Mouse (Mus musculus): ENCODE results near the gene Tsc22d2. TPM values are rescaled to one million over a fixed set of nuclear protein-coding genes. Genes with fewer than 3 reads are reported as not detected.

Tsc22d2 gene
- polyA plus RNA-seq, 1 experiment from 2014 or later: 19.3 TPM

- no peak for ATAC-seq (ENCODE audit: insufficient number of reproducible peaks, insufficient read depth, low FRiP score, low TSS enrichment)
- Histone ChIP-seq H3K4me1 (no peaks in the 10 kb centered on the region), H3K36me3 (no peaks in the 10 kb centered on the region), H3K4me2 (replicated peaks) (no peak overlapping the region), H3K4me3 (no peak overlapping the region), H3K9me3 (no peaks in the 10 kb centered on the region), H3K9ac (no peak overlapping the region), H3K27me3 (no peaks in the 10 kb centered on the region), H3K27ac (no peak overlapping the region)
- WGBS: 79% methylated on average over 2 of the region's 2 CpGs
Measured at GRCm38 (mm10) chr3:58501961-58502360, 87.4 kb downstream of the Tsc22d2 start.

- no peaks in the 10 kb centered on the region for H3K27me3 ChIP-seq
- no peak overlapping the region for H3K4me3 ChIP-seq
- 55% methylated on average over 3 of the region's 3 CpGs for WGBS
- no peak overlapping the region for H3K9ac ChIP-seq
- no peaks in the 10 kb centered on the region for H3K36me3 ChIP-seq
- H3K4me1 ChIP-seq: no peaks in the 10 kb centered on the region
- H3K27ac ChIP-seq: no peak overlapping the region
- no peak for ATAC-seq (ENCODE audit: insufficient number of reproducible peaks, insufficient read depth, low FRiP score, low TSS enrichment)
- no peak overlapping the region for H3K4me2 ChIP-seq (replicated peaks)
- no peaks in the 10 kb centered on the region for H3K9me3 ChIP-seq
Measured at GRCm38 (mm10) chr3:58503720-58504333, 89.3 kb downstream of the Tsc22d2 start.

DNA sequence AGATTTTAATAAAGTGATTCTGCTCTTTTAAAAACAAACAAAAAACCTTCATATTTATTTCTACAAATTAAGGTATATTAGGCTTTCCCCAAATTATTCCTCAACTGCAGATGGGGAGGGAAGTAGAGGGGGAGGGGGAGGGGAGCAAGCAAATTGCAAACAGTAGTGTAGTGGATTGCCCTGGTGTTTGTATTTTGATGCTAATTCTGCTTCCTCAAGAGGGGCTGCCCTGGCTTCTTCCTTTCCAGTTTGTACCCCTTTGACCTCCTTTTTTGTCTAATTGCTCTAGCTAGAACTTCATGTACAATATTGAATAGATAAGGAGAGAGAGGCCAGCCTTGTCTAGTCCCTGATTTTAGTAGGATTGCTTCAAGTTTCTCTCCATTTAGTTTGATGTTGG is 90.2 kb downstream of the Tsc22d2 start:
- H3K27ac ChIP-seq: no peak overlapping the region
- no peaks in the 10 kb centered on the region for H3K9me3 ChIP-seq
- no peaks in the 10 kb centered on the region for H3K27me3 ChIP-seq
- H3K4me2 ChIP-seq (replicated peaks): no peak overlapping the region
- no peak overlapping the region for H3K9ac ChIP-seq
- no peaks in the 10 kb centered on the region for H3K4me1 ChIP-seq
- no peak overlapping the region for H3K4me3 ChIP-seq
- H3K36me3 ChIP-seq: no peaks in the 10 kb centered on the region
- ATAC-seq (ENCODE audit: insufficient number of reproducible peaks, insufficient read depth, low FRiP score, low TSS enrichment): no peak

DNA sequence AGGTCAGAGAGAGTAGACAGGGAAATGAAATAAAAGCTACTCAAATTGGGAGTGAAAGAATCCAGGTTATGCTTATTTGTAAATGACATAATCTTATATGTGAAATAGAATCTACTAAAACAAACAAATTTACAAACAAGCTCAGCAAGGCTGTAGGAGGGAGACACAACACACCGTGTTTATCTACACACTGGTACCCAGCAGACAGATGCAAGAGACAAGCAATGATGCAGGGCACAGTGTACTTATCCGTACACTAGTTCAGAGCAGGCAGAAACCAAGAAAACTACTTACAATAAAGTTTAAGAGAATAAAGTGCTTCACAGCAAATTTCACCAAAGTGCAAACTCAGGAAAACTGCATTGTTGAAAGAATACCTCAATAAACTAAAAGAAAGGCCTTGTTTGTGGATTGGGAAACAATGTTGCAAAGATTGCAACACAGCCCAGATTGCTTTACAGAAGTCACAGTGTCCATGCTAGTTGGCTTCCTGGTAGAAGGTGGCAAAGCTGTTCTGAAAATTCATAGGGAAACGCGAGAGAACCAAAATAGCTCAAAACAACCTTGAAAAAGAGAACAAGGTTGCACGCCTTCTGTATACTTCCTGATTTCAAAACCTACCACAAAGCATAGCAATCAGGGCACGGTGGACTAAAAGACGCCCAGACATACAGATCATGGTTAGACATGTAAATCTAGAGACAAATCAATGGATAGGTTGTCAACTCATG is 93.7 kb downstream of the Tsc22d2 start:
- Histone ChIP-seq H3K27ac (no peak overlapping the region), H3K4me3 (no peak overlapping the region), H3K36me3 (no peaks in the 10 kb centered on the region), H3K4me2 (replicated peaks) (no peak overlapping the region), H3K9me3 (no peaks in the 10 kb centered on the region), H3K9ac (no peak overlapping the region), H3K27me3 (no peaks in the 10 kb centered on the region), H3K4me1 (no peaks in the 10 kb centered on the region)
- WGBS: 84% methylated on average over 7 of the region's 7 CpGs
- ATAC-seq (ENCODE audit: insufficient number of reproducible peaks, insufficient read depth, low FRiP score, low TSS enrichment): no peak

DNA sequence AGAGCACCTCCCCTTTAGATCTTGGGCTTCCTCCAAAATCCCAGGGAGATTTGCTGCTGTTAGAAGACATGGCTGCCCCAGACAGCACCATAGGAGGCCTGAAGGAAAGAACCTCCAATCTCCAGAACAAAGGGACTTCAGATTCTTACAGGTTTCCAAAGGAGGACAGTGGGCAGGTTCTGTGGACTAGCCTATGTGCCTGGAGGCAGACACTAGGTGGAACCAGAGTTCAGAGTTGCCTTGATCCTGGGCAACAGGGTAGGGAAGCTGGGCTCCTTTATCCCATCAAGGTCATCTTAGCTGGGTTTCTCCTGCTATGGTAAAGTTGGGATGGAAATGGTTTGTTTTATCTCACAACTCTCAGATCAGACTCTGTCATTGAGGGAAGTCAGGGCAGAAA is 97.1 kb downstream of the Tsc22d2 start:
- H3K4me3 ChIP-seq: no peak overlapping the region
- H3K27me3 ChIP-seq: no peaks in the 10 kb centered on the region
- ATAC-seq (ENCODE audit: insufficient number of reproducible peaks, insufficient read depth, low FRiP score, low TSS enrichment): no peak
- H3K9me3 ChIP-seq: no peaks in the 10 kb centered on the region
- no peak overlapping the region for H3K9ac ChIP-seq
- no peaks in the 10 kb centered on the region for H3K4me1 ChIP-seq
- H3K36me3 ChIP-seq: no peaks in the 10 kb centered on the region
- no peak overlapping the region for H3K4me2 ChIP-seq (replicated peaks)
- no peak overlapping the region for H3K27ac ChIP-seq

DNA sequence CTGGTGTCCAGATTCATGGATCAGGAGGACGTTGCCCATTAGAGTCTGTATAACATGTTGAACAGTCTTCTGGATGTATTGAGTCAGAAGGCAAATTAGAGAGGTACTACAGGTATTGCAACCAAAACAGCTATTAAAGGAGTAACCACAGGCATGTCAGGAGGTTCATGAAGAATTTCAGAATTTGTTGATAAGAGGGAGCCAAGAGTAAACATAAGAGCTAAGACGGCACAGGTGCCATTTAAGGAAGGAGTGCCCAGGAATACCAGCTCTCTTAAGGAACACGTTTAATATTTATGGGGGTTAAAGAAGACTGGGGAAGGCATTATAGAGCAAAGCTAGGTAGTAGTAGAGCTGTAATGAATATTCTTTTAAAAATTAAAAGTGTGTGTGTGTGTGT is 98.2 kb downstream of the Tsc22d2 start:
- Histone ChIP-seq H3K4me1 (no peaks in the 10 kb centered on the region), H3K36me3 (no peaks in the 10 kb centered on the region), H3K9me3 (no peaks in the 10 kb centered on the region), H3K27ac (no peak overlapping the region), H3K4me3 (no peak overlapping the region), H3K9ac (no peak overlapping the region), H3K4me2 (replicated peaks) (no peak overlapping the region), H3K27me3 (no peaks in the 10 kb centered on the region)
- ATAC-seq (ENCODE audit: insufficient number of reproducible peaks, insufficient read depth, low FRiP score, low TSS enrichment): no peak
- WGBS: 82% methylated on average over 3 of the region's 3 CpGs

DNA sequence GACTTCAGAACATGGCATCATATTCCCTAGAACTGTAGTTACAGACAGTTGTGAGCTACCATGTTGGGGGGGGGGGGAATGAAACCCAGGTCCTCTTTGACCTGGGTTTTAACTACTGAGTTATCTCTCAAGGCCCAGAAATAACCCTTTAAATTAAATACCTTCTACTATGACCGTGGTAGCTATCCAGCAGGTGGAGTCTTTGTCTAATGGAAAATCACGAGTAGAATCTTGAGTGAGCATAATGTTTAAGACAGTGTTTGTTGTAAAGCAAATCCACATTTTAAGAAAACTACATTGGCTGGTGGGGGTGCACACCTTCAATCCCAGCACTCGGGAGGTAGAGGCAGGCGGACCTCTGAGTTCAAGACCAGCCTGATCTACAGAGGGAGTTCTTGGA is 99.0 kb downstream of the Tsc22d2 start:
- no peaks in the 10 kb centered on the region for H3K27me3 ChIP-seq
- H3K4me2 ChIP-seq (replicated peaks): no peak overlapping the region
- H3K36me3 ChIP-seq: no peaks in the 10 kb centered on the region
- H3K4me1 ChIP-seq: no peaks in the 10 kb centered on the region
- 81% methylated on average over 4 of the region's 4 CpGs for WGBS
- ATAC-seq (ENCODE audit: insufficient number of reproducible peaks, insufficient read depth, low FRiP score, low TSS enrichment): no peak
- no peak overlapping the region for H3K27ac ChIP-seq
- H3K4me3 ChIP-seq: no peak overlapping the region
- no peaks in the 10 kb centered on the region for H3K9me3 ChIP-seq
- no peak overlapping the region for H3K9ac ChIP-seq

GRCm38 (mm10) chr3:58515947-58516601 is 101.6 kb downstream of the Tsc22d2 start:
- H3K9ac ChIP-seq: no peak overlapping the region
- WGBS: 62% methylated on average over 1 of the region's 1 CpGs
- no peak overlapping the region for H3K4me2 ChIP-seq (replicated peaks)
- no peak overlapping the region for H3K27ac ChIP-seq
- H3K4me1 ChIP-seq: no peaks in the 10 kb centered on the region
- no peak overlapping the region for H3K4me3 ChIP-seq
- H3K36me3 ChIP-seq: peaks cover 4% of the 10 kb centered on the region
- H3K27me3 ChIP-seq: no peaks in the 10 kb centered on the region
- ATAC-seq (ENCODE audit: insufficient number of reproducible peaks, insufficient read depth, low FRiP score, low TSS enrichment): no peak
- H3K9me3 ChIP-seq: no peaks in the 10 kb centered on the region

Other genes starting within 250 kb of the Tsc22d2 start
- gene Eif2a, start 111.1 kb downstream of the Tsc22d2 start, polyA plus RNA-seq (2016; fragmentation: Nextera tagmentation; extraction: Ambion mirVana): 56.4 and 57.4 TPM in 2 replicates
- 147 and 157 TPM in 2 replicates for gene Serp1, start 111.2 kb downstream of the Tsc22d2 start, polyA plus RNA-seq (2016; fragmentation: Nextera tagmentation; extraction: Ambion mirVana)
- 15.4 and 18.1 TPM in 2 replicates for gene Selenot, start 161.9 kb downstream of the Tsc22d2 start, polyA plus RNA-seq (2016; fragmentation: Nextera tagmentation; extraction: Ambion mirVana)
- not detected in 2 replicates for gene Erich6, start 222.5 kb downstream of the Tsc22d2 start, polyA plus RNA-seq (2016; fragmentation: Nextera tagmentation; extraction: Ambion mirVana)